Mouse (Mus musculus): ENCODE data around the gene Pom121. TPM values are rescaled to one million over a fixed set of nuclear protein-coding genes. Genes with fewer than 3 reads are reported as not detected.

The Pom121 gene
- polyA plus RNA-seq, 1 experiment from 2014 or later, result 3.9 TPM

GRCm38 (mm10) chr5:135329471-135329870 is 64.9 kb downstream of the Pom121 start:
- H3K9ac ChIP-seq (replicated peaks; ENCODE audit: low read depth), result no peak overlapping the region
- no peak for ATAC-seq
- H3K4me3 ChIP-seq (ENCODE audit: low read depth, low read length), result no peak overlapping the region
- H3K27ac ChIP-seq (ENCODE audit: low read length), result no peak overlapping the region
- TF ChIP-seq EP300 (IDR thresholded peaks at IDR 0.05) (no peak), CTCF (IDR thresholded peaks at IDR 0.05) (no peak)
- H3K4me1 ChIP-seq (ENCODE audit: insufficient read depth, low read depth, low read length), result no peaks in the 10 kb centered on the region
- no peaks in the 10 kb centered on the region for H3K36me3 ChIP-seq (ENCODE audit: insufficient read depth, low read length)
- no peaks in the 10 kb centered on the region for H3K27me3 ChIP-seq (replicated peaks; ENCODE audit: insufficient read depth, low read length)
- DNase-seq (ENCODE audit: low spot score), result no peak
- no peak overlapping the region for H3K4me2 ChIP-seq (replicated peaks; ENCODE audit: low read depth, low read length)
- H3K9me3 ChIP-seq (ENCODE audit: low read length), result no peaks in the 10 kb centered on the region
- 79% methylated on average over 4 of the region's 4 CpGs for WGBS

Small RNAs within 50 kb of the gene (microRNA-seq; reads per million reads assigned to microRNA genes)
- gene Mir7033, result not detected

Other genes starting within 250 kb of the Pom121 start
- 8.7 and 9.5 TPM in 2 replicates for gene Tbl2, start 244.9 kb downstream of the Pom121 start, polyA plus RNA-seq (2015; fragmentation: Nextera tagmentation; extraction: Ambion mirVana)
- gene Bcl7b, start 226.3 kb downstream of the Pom121 start, polyA plus RNA-seq (2015; fragmentation: Nextera tagmentation; extraction: Ambion mirVana), result 63.1 and 65.7 TPM in 2 replicates
- gene Baz1b, start 207.3 kb downstream of the Pom121 start, polyA plus RNA-seq (2015; fragmentation: Nextera tagmentation; extraction: Ambion mirVana), result 14.6 and 19.2 TPM in 2 replicates
- 0.19 and 0.33 TPM in 2 replicates for gene Fzd9, start 143.3 kb downstream of the Pom121 start, polyA plus RNA-seq (2015; fragmentation: Nextera tagmentation; extraction: Ambion mirVana)
- not detected in 2 replicates for gene Fkbp6, start 44.5 kb downstream of the Pom121 start, polyA plus RNA-seq (2015; fragmentation: Nextera tagmentation; extraction: Ambion mirVana)
- gene Trim50, start 41.3 kb downstream of the Pom121 start, polyA plus RNA-seq (2015; fragmentation: Nextera tagmentation; extraction: Ambion mirVana), result not detected in 2 replicates
- 13.5 and 13.6 TPM in 2 replicates for gene Nsun5, start 24.6 kb downstream of the Pom121 start, polyA plus RNA-seq (2015; fragmentation: Nextera tagmentation; extraction: Ambion mirVana)
- gene Hip1, start 150.6 kb upstream of the Pom121 start, polyA plus RNA-seq (2015; fragmentation: Nextera tagmentation; extraction: Ambion mirVana), result 17.7 and 20.8 TPM in 2 replicates
- not detected in 2 replicates for gene Ccl26, start 169.0 kb upstream of the Pom121 start, polyA plus RNA-seq (2015; fragmentation: Nextera tagmentation; extraction: Ambion mirVana)
- gene Ccl24, start 178.5 kb upstream of the Pom121 start, polyA plus RNA-seq (2015; fragmentation: Nextera tagmentation; extraction: Ambion mirVana), result 0.71 and 0.84 TPM in 2 replicates
- gene Rhbdd2, start 238.1 kb upstream of the Pom121 start, polyA plus RNA-seq (2015; fragmentation: Nextera tagmentation; extraction: Ambion mirVana), result 24.7 and 25.8 TPM in 2 replicates